Mouse (Mus musculus): ENCODE measurements around the gene Hist1h3c. TPM values are rescaled to one million over a fixed set of nuclear protein-coding genes. Genes with fewer than 3 reads are reported as not detected.

Hist1h3c gene
- polyA plus RNA-seq, 1 experiment from 2014 or later: 0.78 TPM

GRCm38 (mm10) chr13:23744421-23745380 is 701 bp downstream of the Hist1h3c start:
- no peaks in the 10 kb centered on the region for H3K9me3 ChIP-seq (replicated peaks)
- H3K9ac ChIP-seq (replicated peaks): no peak overlapping the region
- H3K36me3 ChIP-seq: no peaks in the 10 kb centered on the region
- no peak overlapping the region for H3K27ac ChIP-seq (replicated peaks)
- peaks cover 23% of the 10 kb centered on the region for H3K4me1 ChIP-seq
- H3K4me2 ChIP-seq: peak overlapping the region; percentile 81
- WGBS: 1% methylated on average over 23 of the region's 36 CpGs
- H3K4me3 ChIP-seq (replicated peaks): peak overlapping the region; percentile 46
- ATAC-seq (ENCODE audit: low FRiP score): no peak
- H3K27me3 ChIP-seq (replicated peaks): no peaks in the 10 kb centered on the region

GRCm38 (mm10) chr13:23743963-23744362 is 1.4 kb downstream of the Hist1h3c start:
- Histone ChIP-seq H3K36me3 (no peaks in the 10 kb centered on the region), H3K27ac (replicated peaks) (no peak overlapping the region), H3K27me3 (replicated peaks) (no peaks in the 10 kb centered on the region), H3K9ac (replicated peaks) (no peak overlapping the region), H3K4me1 (peaks cover 31% of the 10 kb centered on the region), H3K4me3 (replicated peaks) (no peak overlapping the region), H3K9me3 (replicated peaks) (no peaks in the 10 kb centered on the region), H3K4me2 (no peak overlapping the region)
- ATAC-seq (ENCODE audit: low FRiP score): no peak
- 52% methylated on average over 4 of the region's 4 CpGs for WGBS

- Histone ChIP-seq H3K4me3 (replicated peaks) (no peak overlapping the region), H3K4me2 (no peak overlapping the region), H3K36me3 (no peaks in the 10 kb centered on the region), H3K27me3 (replicated peaks) (no peaks in the 10 kb centered on the region), H3K27ac (replicated peaks) (no peak overlapping the region), H3K9me3 (replicated peaks) (no peaks in the 10 kb centered on the region), H3K4me1 (peaks cover 32% of the 10 kb centered on the region), H3K9ac (replicated peaks) (no peak overlapping the region; the same call in 1 of the 2 replicates)
- ATAC-seq (ENCODE audit: low FRiP score): no peak
- WGBS: 84% methylated on average over 5 of the region's 5 CpGs
Observed at GRCm38 (mm10) chr13:23743215-23743614, 2.2 kb downstream of the Hist1h3c start.

- H3K27me3 ChIP-seq (replicated peaks): no peaks in the 10 kb centered on the region
- no peaks in the 10 kb centered on the region for H3K36me3 ChIP-seq
- no peaks in the 10 kb centered on the region for H3K9me3 ChIP-seq (replicated peaks)
- peaks cover 27% of the 10 kb centered on the region for H3K4me1 ChIP-seq
- no peak overlapping the region for H3K4me3 ChIP-seq (replicated peaks)
- ATAC-seq (ENCODE audit: low FRiP score): no peak
- no peak overlapping the region for H3K9ac ChIP-seq (replicated peaks)
- H3K27ac ChIP-seq (replicated peaks): no peak overlapping the region
- no peak overlapping the region for H3K4me2 ChIP-seq
Observed at GRCm38 (mm10) chr13:23742007-23742406, 3.4 kb downstream of the Hist1h3c start.

- Histone ChIP-seq H3K27ac (replicated peaks) (no peak overlapping the region), H3K4me3 (replicated peaks) (no peak overlapping the region), H3K9ac (replicated peaks) (no peak overlapping the region), H3K27me3 (replicated peaks) (no peaks in the 10 kb centered on the region), H3K4me1 (peaks cover 25% of the 10 kb centered on the region), H3K36me3 (no peaks in the 10 kb centered on the region), H3K4me2 (peak overlapping the region; percentile 100; the same call in 1 of the 2 replicates), H3K9me3 (replicated peaks) (no peaks in the 10 kb centered on the region)
- no peak for ATAC-seq (ENCODE audit: low FRiP score)
- 65% methylated on average over 5 of the region's 5 CpGs for WGBS
Observed at GRCm38 (mm10) chr13:23740910-23741309, 4.5 kb downstream of the Hist1h3c start.

GRCm38 (mm10) chr13:23740256-23740840 is 5.1 kb downstream of the Hist1h3c start:
- peak overlapping the region; percentile 100 for H3K4me2 ChIP-seq
- no peaks in the 10 kb centered on the region for H3K27me3 ChIP-seq (replicated peaks)
- peak overlapping the region; percentile 85 for H3K27ac ChIP-seq (replicated peaks)
- H3K36me3 ChIP-seq: no peaks in the 10 kb centered on the region
- peak overlapping the region; percentile 56 for H3K9ac ChIP-seq (replicated peaks)
- WGBS: 33% methylated on average over 13 of the region's 13 CpGs
- no peaks in the 10 kb centered on the region for H3K9me3 ChIP-seq (replicated peaks)
- H3K4me1 ChIP-seq: peaks cover 21% of the 10 kb centered on the region
- ATAC-seq (ENCODE audit: low FRiP score): no peak
- H3K4me3 ChIP-seq (replicated peaks): peak overlapping the region; percentile 63

GRCm38 (mm10) chr13:23739922-23740252 is 5.5 kb downstream of the Hist1h3c start:
- WGBS: under 1% methylated on average over 14 of the region's 14 CpGs
- peak overlapping the region; percentile 85 for H3K27ac ChIP-seq (replicated peaks)
- no peaks in the 10 kb centered on the region for H3K27me3 ChIP-seq (replicated peaks)
- peak overlapping the region; percentile 100 for H3K4me2 ChIP-seq
- peak overlapping the region; percentile 56 for H3K9ac ChIP-seq (replicated peaks)
- peaks cover 19% of the 10 kb centered on the region for H3K4me1 ChIP-seq
- no peak; the same call in 1 of the 2 replicates for ATAC-seq (ENCODE audit: low FRiP score)
- peak overlapping the region; percentile 63 for H3K4me3 ChIP-seq (replicated peaks)
- no peaks in the 10 kb centered on the region for H3K36me3 ChIP-seq
- H3K9me3 ChIP-seq (replicated peaks): no peaks in the 10 kb centered on the region

GRCm38 (mm10) chr13:23739069-23739921 is 6.1 kb downstream of the Hist1h3c start:
- peak overlapping the region; percentile 85 for H3K27ac ChIP-seq (replicated peaks)
- H3K9ac ChIP-seq (replicated peaks): peak overlapping the region; percentile 56
- ATAC-seq (ENCODE audit: low FRiP score): peak; percentile 92
- H3K4me3 ChIP-seq (replicated peaks): peak overlapping the region; percentile 63
- under 1% methylated on average over 39 of the region's 39 CpGs for WGBS
- H3K36me3 ChIP-seq: no peaks in the 10 kb centered on the region
- no peaks in the 10 kb centered on the region for H3K9me3 ChIP-seq (replicated peaks)
- peaks cover 19% of the 10 kb centered on the region for H3K4me1 ChIP-seq
- H3K27me3 ChIP-seq (replicated peaks): no peaks in the 10 kb centered on the region
- H3K4me2 ChIP-seq: peak overlapping the region; percentile 100

- Histone ChIP-seq H3K36me3 (no peaks in the 10 kb centered on the region), H3K27me3 (replicated peaks) (no peaks in the 10 kb centered on the region), H3K4me2 (peak within 1 kb of the TSS; percentile 100), H3K4me3 (replicated peaks) (peak within 1 kb of the TSS; percentile 63), H3K9me3 (replicated peaks) (no peaks in the 10 kb centered on the region), H3K9ac (replicated peaks) (peak within 1 kb of the TSS; percentile 56), H3K4me1 (peaks cover 19% of the 10 kb centered on the region), H3K27ac (replicated peaks) (peak within 1 kb of the TSS; percentile 85)
- peak; percentile 93 for ATAC-seq (ENCODE audit: low FRiP score)
- WGBS: under 1% methylated on average over 38 of the region's 38 CpGs
Observed at GRCm38 (mm10) chr13:23738677-23739068, 6.7 kb downstream of the Hist1h3c start, which contains the start of gene Hist1h1c. Hist1h1c (plus strand) TSS chr13:23738808.

- ATAC-seq (ENCODE audit: low FRiP score): no peak
- peak overlapping the region; percentile 63 for H3K4me3 ChIP-seq (replicated peaks)
- H3K27me3 ChIP-seq (replicated peaks): no peaks in the 10 kb centered on the region
- H3K27ac ChIP-seq (replicated peaks): peak overlapping the region; percentile 85; the same call in 1 of the 2 replicates
- peak overlapping the region; percentile 56; the same call in 1 of the 2 replicates for H3K9ac ChIP-seq (replicated peaks)
- peak overlapping the region; percentile 100 for H3K4me2 ChIP-seq
- H3K9me3 ChIP-seq (replicated peaks): no peaks in the 10 kb centered on the region
- peaks cover 19% of the 10 kb centered on the region for H3K4me1 ChIP-seq
- H3K36me3 ChIP-seq: no peaks in the 10 kb centered on the region
- 21% methylated on average over 4 of the region's 4 CpGs for WGBS
Observed at GRCm38 (mm10) chr13:23738041-23738440, 7.4 kb downstream of the Hist1h3c start.

GRCm38 (mm10) chr13:23737091-23737490 is 8.3 kb downstream of the Hist1h3c start:
- H3K4me1 ChIP-seq: peaks cover 19% of the 10 kb centered on the region
- 72% methylated on average over 5 of the region's 5 CpGs for WGBS
- H3K4me3 ChIP-seq (replicated peaks): no peak overlapping the region
- no peak for ATAC-seq (ENCODE audit: low FRiP score)
- no peak overlapping the region for H3K9ac ChIP-seq (replicated peaks)
- H3K9me3 ChIP-seq (replicated peaks): no peaks in the 10 kb centered on the region
- H3K27ac ChIP-seq (replicated peaks): no peak overlapping the region
- no peak overlapping the region for H3K4me2 ChIP-seq
- no peaks in the 10 kb centered on the region for H3K36me3 ChIP-seq
- no peaks in the 10 kb centered on the region for H3K27me3 ChIP-seq (replicated peaks)

Measured in neural tube, embryonic 15.5 days (tissue).